Mouse (Mus musculus): ENCODE measurements at regions not wholly inside any gene's neighbourhood (a gene's known extent, or its start where the extent isn't known, plus 50 kb on each side); places are given as distances from the start of the nearest gene placed in this dataset.
A peak's percentile ranks its signal among the peaks of the same experiment; 100 is the strongest.

- Histone ChIP-seq H3K4me1 (ENCODE audit: control insufficient read depth, insufficient read depth, low read length) (no peaks in the 10 kb centered on the region), H3K27me3 (ENCODE audit: control insufficient read depth, insufficient read depth, low read length) (no peaks in the 10 kb centered on the region), H3K27ac (ENCODE audit: low read depth, low read length) (no peak overlapping the region), H3K4me2 (ENCODE audit: low read depth, low read length) (peak overlapping the region; percentile 56), H3K9me3 (ENCODE audit: control insufficient read depth, low read length) (no peaks in the 10 kb centered on the region), H3K9ac (replicated peaks; ENCODE audit: low read depth, low read length) (no peak overlapping the region), H3K4me3 (ENCODE audit: low read depth, low read length) (peak overlapping the region; percentile 25), H3K36me3 (ENCODE audit: control insufficient read depth, insufficient read depth, low read length) (no peaks in the 10 kb centered on the region)
- 0 out of 2 replicates have a peak, but pooled peaks have one; percentile 63 for ATAC-seq (ENCODE audit: low read depth)
- WGBS = 17% methylated on average over 38 of the region's 42 CpGs
Measured at GRCm38 (mm10) chrX:53976273-53977135, 179.0 kb upstream of the Xlr start.

- no peaks in the 10 kb centered on the region for H3K9me3 ChIP-seq (ENCODE audit: control insufficient read depth, low read length)
- H3K9ac ChIP-seq (replicated peaks; ENCODE audit: low read depth, low read length) = no peak overlapping the region
- no peaks in the 10 kb centered on the region for H3K36me3 ChIP-seq (ENCODE audit: control insufficient read depth, insufficient read depth, low read length)
- H3K27me3 ChIP-seq (ENCODE audit: control insufficient read depth, insufficient read depth, low read length) = no peaks in the 10 kb centered on the region
- 8% methylated on average over 28 of the region's 28 CpGs for WGBS
- H3K4me3 ChIP-seq (ENCODE audit: low read depth, low read length) = peak overlapping the region; percentile 32
- H3K4me1 ChIP-seq (ENCODE audit: control insufficient read depth, insufficient read depth, low read length) = no peaks in the 10 kb centered on the region
- H3K4me2 ChIP-seq (ENCODE audit: low read depth, low read length) = peak overlapping the region; percentile 56
- H3K27ac ChIP-seq (ENCODE audit: low read depth, low read length) = no peak overlapping the region
- peak; percentile 13; the same call in 1 of the 2 replicates for ATAC-seq (ENCODE audit: low read depth)
Measured at GRCm38 (mm10) chrX:53975545-53976272, 178.2 kb upstream of the Xlr start.

- no peak overlapping the region for H3K9ac ChIP-seq (replicated peaks; ENCODE audit: low read depth, low read length)
- 18% methylated on average over 46 of the region's 52 CpGs for WGBS
Measured at GRCm38 (mm10) chrX:53974732-53975544, 177.4 kb upstream of the Xlr start.

More at GRCm38 (mm10) chrX:53974732-53975544, 177.4 kb upstream of the Xlr start:
- Histone ChIP-seq H3K4me2 (ENCODE audit: low read depth, low read length) (peak overlapping the region; percentile 56), H3K4me3 (ENCODE audit: low read depth, low read length) (peak overlapping the region; percentile 32), H3K9me3 (ENCODE audit: control insufficient read depth, low read length) (no peaks in the 10 kb centered on the region), H3K27me3 (ENCODE audit: control insufficient read depth, insufficient read depth, low read length) (no peaks in the 10 kb centered on the region), H3K36me3 (ENCODE audit: control insufficient read depth, insufficient read depth, low read length) (no peaks in the 10 kb centered on the region), H3K27ac (ENCODE audit: low read depth, low read length) (no peak overlapping the region), H3K4me1 (ENCODE audit: control insufficient read depth, insufficient read depth, low read length) (no peaks in the 10 kb centered on the region)
- ATAC-seq (ENCODE audit: low read depth) = peak; percentile 79
